Mouse (Mus musculus): ENCODE measurements around the gene Idh1. TPM values are rescaled to one million over a fixed set of nuclear protein-coding genes. Genes with fewer than 3 reads are reported as not detected.

Idh1 gene
- polyA plus RNA-seq, 1 experiment = 18.4 TPM

- Histone ChIP-seq H3K36me3 (ENCODE audit: control insufficient read depth, insufficient read depth, low read length) (no peaks in the 10 kb centered on the region), H3K4me3 (ENCODE audit: control insufficient read depth, low read depth, low read length) (no peak overlapping the region), H3K27ac (ENCODE audit: control insufficient read depth, insufficient read depth, low read depth, low read length) (no peak overlapping the region), H3K4me1 (ENCODE audit: control insufficient read depth, insufficient read depth, low read length) (no peaks in the 10 kb centered on the region), H3K27me3 (ENCODE audit: control insufficient read depth, insufficient read depth, low read length) (no peaks in the 10 kb centered on the region)
- TF ChIP-seq CTCF (IDR thresholded peaks at IDR 0.05; ENCODE audit: control insufficient read depth, insufficient read depth, insufficient replicate concordance, low read depth, low read length) = no peak
- no peak for TF ChIP-seq POLR2A (IDR thresholded peaks at IDR 0.05; ENCODE audit: control insufficient read depth, low read depth, low read length)
Measured at GRCm38 (mm10) chr1:65144783-65145182, 41.5 kb downstream of the Idh1 start.

- Histone ChIP-seq H3K4me1 (ENCODE audit: control insufficient read depth, insufficient read depth, low read length) (no peaks in the 10 kb centered on the region), H3K27me3 (ENCODE audit: control insufficient read depth, insufficient read depth, low read length) (no peaks in the 10 kb centered on the region), H3K4me3 (ENCODE audit: control insufficient read depth, low read depth, low read length) (no peak overlapping the region), H3K36me3 (ENCODE audit: control insufficient read depth, insufficient read depth, low read length) (no peaks in the 10 kb centered on the region), H3K27ac (ENCODE audit: control insufficient read depth, insufficient read depth, low read depth, low read length) (no peak overlapping the region)
- TF ChIP-seq POLR2A (IDR thresholded peaks at IDR 0.05; ENCODE audit: control insufficient read depth, low read depth, low read length) (no peak), CTCF (IDR thresholded peaks at IDR 0.05; ENCODE audit: control insufficient read depth, insufficient read depth, insufficient replicate concordance, low read depth, low read length) (no peak)
Measured at GRCm38 (mm10) chr1:65137560-65137959, 48.7 kb downstream of the Idh1 start.

GRCm38 (mm10) chr1:65132833-65133232 is 53.5 kb downstream of the Idh1 start:
- H3K36me3 ChIP-seq (ENCODE audit: control insufficient read depth, insufficient read depth, low read length) = no peaks in the 10 kb centered on the region
- H3K27me3 ChIP-seq (ENCODE audit: control insufficient read depth, insufficient read depth, low read length) = no peaks in the 10 kb centered on the region
- TF ChIP-seq POLR2A (IDR thresholded peaks at IDR 0.05; ENCODE audit: control insufficient read depth, low read depth, low read length) (no peak), CTCF (IDR thresholded peaks at IDR 0.05; ENCODE audit: control insufficient read depth, insufficient read depth, insufficient replicate concordance, low read depth, low read length) (no peak)
- no peak overlapping the region for H3K27ac ChIP-seq (ENCODE audit: control insufficient read depth, insufficient read depth, low read depth, low read length)
- no peaks in the 10 kb centered on the region for H3K4me1 ChIP-seq (ENCODE audit: control insufficient read depth, insufficient read depth, low read length)
- H3K4me3 ChIP-seq (ENCODE audit: control insufficient read depth, low read depth, low read length) = no peak overlapping the region

GRCm38 (mm10) chr1:65131671-65132070 is 54.6 kb downstream of the Idh1 start:
- Histone ChIP-seq H3K4me1 (ENCODE audit: control insufficient read depth, insufficient read depth, low read length) (no peaks in the 10 kb centered on the region), H3K4me3 (ENCODE audit: control insufficient read depth, low read depth, low read length) (no peak overlapping the region), H3K36me3 (ENCODE audit: control insufficient read depth, insufficient read depth, low read length) (no peaks in the 10 kb centered on the region), H3K27me3 (ENCODE audit: control insufficient read depth, insufficient read depth, low read length) (no peaks in the 10 kb centered on the region), H3K27ac (ENCODE audit: control insufficient read depth, insufficient read depth, low read depth, low read length) (no peak overlapping the region)
- TF ChIP-seq CTCF (IDR thresholded peaks at IDR 0.05; ENCODE audit: control insufficient read depth, insufficient read depth, insufficient replicate concordance, low read depth, low read length) = no peak
- TF ChIP-seq POLR2A (IDR thresholded peaks at IDR 0.05; ENCODE audit: control insufficient read depth, low read depth, low read length) = no peak

GRCm38 (mm10) chr1:65130226-65130625 is 56.1 kb downstream of the Idh1 start:
- no peaks in the 10 kb centered on the region for H3K4me1 ChIP-seq (ENCODE audit: control insufficient read depth, insufficient read depth, low read length)
- no peak overlapping the region for H3K4me3 ChIP-seq (ENCODE audit: control insufficient read depth, low read depth, low read length)
- TF ChIP-seq CTCF (IDR thresholded peaks at IDR 0.05; ENCODE audit: control insufficient read depth, insufficient read depth, insufficient replicate concordance, low read depth, low read length) (no peak), POLR2A (IDR thresholded peaks at IDR 0.05; ENCODE audit: control insufficient read depth, low read depth, low read length) (no peak)
- H3K27ac ChIP-seq (ENCODE audit: control insufficient read depth, insufficient read depth, low read depth, low read length) = no peak overlapping the region
- H3K27me3 ChIP-seq (ENCODE audit: control insufficient read depth, insufficient read depth, low read length) = no peaks in the 10 kb centered on the region
- H3K36me3 ChIP-seq (ENCODE audit: control insufficient read depth, insufficient read depth, low read length) = no peaks in the 10 kb centered on the region

GRCm38 (mm10) chr1:65129634-65130180 is 56.6 kb downstream of the Idh1 start:
- TF ChIP-seq CTCF (IDR thresholded peaks at IDR 0.05; ENCODE audit: control insufficient read depth, insufficient read depth, insufficient replicate concordance, low read depth, low read length) (no peak), POLR2A (IDR thresholded peaks at IDR 0.05; ENCODE audit: control insufficient read depth, low read depth, low read length) (no peak)
- no peak overlapping the region for H3K27ac ChIP-seq (ENCODE audit: control insufficient read depth, insufficient read depth, low read depth, low read length)
- H3K4me3 ChIP-seq (ENCODE audit: control insufficient read depth, low read depth, low read length) = no peak overlapping the region
- H3K36me3 ChIP-seq (ENCODE audit: control insufficient read depth, insufficient read depth, low read length) = no peaks in the 10 kb centered on the region
- H3K4me1 ChIP-seq (ENCODE audit: control insufficient read depth, insufficient read depth, low read length) = no peaks in the 10 kb centered on the region
- no peaks in the 10 kb centered on the region for H3K27me3 ChIP-seq (ENCODE audit: control insufficient read depth, insufficient read depth, low read length)

GRCm38 (mm10) chr1:65122574-65123372 is 63.5 kb downstream of the Idh1 start, which contains the start of gene D630023F18Rik:
Gene D630023F18Rik, minus strand, starts transcription at chr1:65123214.
- H3K4me3 ChIP-seq (ENCODE audit: control insufficient read depth, low read depth, low read length) = no peak within 1 kb of the TSS

More at GRCm38 (mm10) chr1:65122574-65123372, 63.5 kb downstream of the Idh1 start, which contains the start of gene D630023F18Rik:
- no peak for TF ChIP-seq CTCF (IDR thresholded peaks at IDR 0.05; ENCODE audit: control insufficient read depth, insufficient read depth, insufficient replicate concordance, low read depth, low read length)
- no peaks in the 10 kb centered on the region for H3K27me3 ChIP-seq (ENCODE audit: control insufficient read depth, insufficient read depth, low read length)
- no peaks in the 10 kb centered on the region for H3K4me1 ChIP-seq (ENCODE audit: control insufficient read depth, insufficient read depth, low read length)
- H3K27ac ChIP-seq (ENCODE audit: control insufficient read depth, insufficient read depth, low read depth, low read length) = no peak within 1 kb of the TSS
- H3K36me3 ChIP-seq (ENCODE audit: control insufficient read depth, insufficient read depth, low read length) = no peaks in the 10 kb centered on the region
